Mouse (Mus musculus): ENCODE measurements at regions not wholly inside any gene's neighbourhood (a gene's known extent, or its start where the extent isn't known, plus 50 kb on each side); places are given as distances from the start of the nearest gene placed in this dataset.

- Histone ChIP-seq H3K27me3 (ENCODE audit: control insufficient read depth in 1 of 2, insufficient read depth in 2 of 2, low read length in 2 of 2) (no peaks in the 10 kb centered on the region), H3K4me1 (ENCODE audit: control insufficient read depth in 1 of 2, insufficient read depth in 2 of 2, low read length in 2 of 2) (no peaks in the 10 kb centered on the region), H3K36me3 (ENCODE audit: control insufficient read depth in 1 of 2, insufficient read depth in 2 of 2, low read length in 2 of 2) (no peaks in the 10 kb centered on the region), H3K9ac (ENCODE audit: control insufficient read depth, low read depth, low read length, poor library complexity, severe bottlenecking) (no peak overlapping the region), H3K27ac (ENCODE audit: control insufficient read depth, low read depth, low read length) (no peak overlapping the region), H3K4me3 (ENCODE audit: control insufficient read depth in 1 of 2, insufficient read depth in 1 of 2, low read depth in 2 of 2, low read length in 2 of 2) (no peak overlapping the region), H3K79me2 (ENCODE audit: control insufficient read depth, insufficient read depth, low read length, poor library complexity) (no peaks in the 10 kb centered on the region), H3K9me3 (replicated peaks; ENCODE audit: insufficient read depth, low read length) (no peaks in the 10 kb centered on the region)
- no peak for TF ChIP-seq RCOR1 (IDR thresholded peaks at IDR 0.05; ENCODE audit: low read depth, low read length)
- TF ChIP-seq TCF12 (IDR thresholded peaks at IDR 0.05; ENCODE audit: low read depth, low read length) = no peak
- TF ChIP-seq ZMIZ1 (IDR thresholded peaks at IDR 0.05; ENCODE audit: low read depth, low read length) = no peak
- TF ChIP-seq NELFE (IDR thresholded peaks at IDR 0.05; ENCODE audit: low read depth, low read length) = no peak
- no peak for TF ChIP-seq CHD1 (IDR thresholded peaks at IDR 0.05; ENCODE audit: low read depth, low read length)
- TF ChIP-seq UBTF (IDR thresholded peaks at IDR 0.05; ENCODE audit: borderline replicate concordance, insufficient read depth, low read depth, low read length) = no peak
- no peak for TF ChIP-seq SMC3 (IDR thresholded peaks at IDR 0.05; ENCODE audit: low read depth, low read length)
- no peak for TF ChIP-seq ZKSCAN1 (IDR thresholded peaks at IDR 0.05; ENCODE audit: low read depth, low read length)
- no peak for TF ChIP-seq ETS1 (IDR thresholded peaks at IDR 0.05; ENCODE audit: low read depth, low read length)
- no peak for TF ChIP-seq E2F4 (IDR thresholded peaks at IDR 0.05; ENCODE audit: borderline replicate concordance, low read depth, low read length)
- TF ChIP-seq USF1 (IDR thresholded peaks at IDR 0.05; ENCODE audit: low read depth, low read length) = no peak
- no peak for TF ChIP-seq USF2 (IDR thresholded peaks at IDR 0.05; ENCODE audit: borderline replicate concordance in 1 of 2, insufficient read depth in 1 of 2, low read depth in 1 of 2, low read length in 2 of 2)
- TF ChIP-seq MAZ (IDR thresholded peaks at IDR 0.05; ENCODE audit: low read depth, low read length) = no peak
- TF ChIP-seq SIN3A (IDR thresholded peaks at IDR 0.05; ENCODE audit: low read length) = no peak
- DNase-seq (ENCODE audit: low read depth, low spot score) = no peak
These were observed 79.6 kb downstream of the Csl start for GRCm38 (mm10) chr10:99679813-99680212.

- no peaks in the 10 kb centered on the region for H3K36me3 ChIP-seq (ENCODE audit: control insufficient read depth in 1 of 2, insufficient read depth in 2 of 2, low read length in 2 of 2)
- H3K27ac ChIP-seq (ENCODE audit: control insufficient read depth, low read depth, low read length) = no peak overlapping the region
- H3K79me2 ChIP-seq (ENCODE audit: control insufficient read depth, insufficient read depth, low read length, poor library complexity) = no peaks in the 10 kb centered on the region
- no peaks in the 10 kb centered on the region for H3K27me3 ChIP-seq (ENCODE audit: control insufficient read depth in 1 of 2, insufficient read depth in 2 of 2, low read length in 2 of 2)
- H3K9ac ChIP-seq (ENCODE audit: control insufficient read depth, low read depth, low read length, poor library complexity, severe bottlenecking) = no peak overlapping the region
- no peaks in the 10 kb centered on the region for H3K9me3 ChIP-seq (replicated peaks; ENCODE audit: insufficient read depth, low read length)
- H3K4me1 ChIP-seq (ENCODE audit: control insufficient read depth in 1 of 2, insufficient read depth in 2 of 2, low read length in 2 of 2) = no peaks in the 10 kb centered on the region
- DNase-seq (ENCODE audit: low read depth, low spot score) = no peak
- no peak overlapping the region for H3K4me3 ChIP-seq (ENCODE audit: control insufficient read depth in 1 of 2, insufficient read depth in 1 of 2, low read depth in 2 of 2, low read length in 2 of 2)
- no peak for TF ChIP-seq NRF1 (IDR thresholded peaks at IDR 0.05; ENCODE audit: insufficient read depth, low read depth, low read length, poor library complexity, severe bottlenecking)
These were observed 77.5 kb downstream of the Csl start for GRCm38 (mm10) chr10:99681932-99682331.

- no peak for TF ChIP-seq CHD2 (IDR thresholded peaks at IDR 0.05; ENCODE audit: low read length)
- no peak for TF ChIP-seq MAFK (IDR thresholded peaks at IDR 0.05; ENCODE audit: borderline replicate concordance, low read depth, low read length)
- no peak for TF ChIP-seq MAX (IDR thresholded peaks at IDR 0.05; ENCODE audit: low read length)
- no peak for TF ChIP-seq BHLHE40 (IDR thresholded peaks at IDR 0.05; ENCODE audit: borderline replicate concordance, low read depth, low read length)
- Histone ChIP-seq H3K4me1 (ENCODE audit: control insufficient read depth in 1 of 2, insufficient read depth in 2 of 2, low read length in 2 of 2) (no peaks in the 10 kb centered on the region), H3K27ac (ENCODE audit: control insufficient read depth, low read depth, low read length) (no peak overlapping the region), H3K4me3 (ENCODE audit: control insufficient read depth in 1 of 2, insufficient read depth in 1 of 2, low read depth in 2 of 2, low read length in 2 of 2) (no peak overlapping the region), H3K9me3 (replicated peaks; ENCODE audit: insufficient read depth, low read length) (no peaks in the 10 kb centered on the region), H3K27me3 (ENCODE audit: control insufficient read depth in 1 of 2, insufficient read depth in 2 of 2, low read length in 2 of 2) (no peaks in the 10 kb centered on the region), H3K79me2 (ENCODE audit: control insufficient read depth, insufficient read depth, low read length, poor library complexity) (no peaks in the 10 kb centered on the region), H3K9ac (ENCODE audit: control insufficient read depth, low read depth, low read length, poor library complexity, severe bottlenecking) (no peak overlapping the region), H3K36me3 (ENCODE audit: control insufficient read depth in 1 of 2, insufficient read depth in 2 of 2, low read length in 2 of 2) (no peaks in the 10 kb centered on the region)
- no peak for DNase-seq (ENCODE audit: low read depth, low spot score)
These were observed 77.1 kb downstream of the Csl start for GRCm38 (mm10) chr10:99682350-99682749.

All from MEL (cell line).